Mouse (Mus musculus) cortical plate, adult 2 months (tissue): Measurements from ENCODE around the gene Clmp. TPM values are rescaled to one million over a fixed set of nuclear protein-coding genes. Genes with fewer than 3 reads are reported as not detected.
A peak's percentile ranks its signal among the peaks of the same experiment; 100 is the strongest.

Experiments used
- H3K27ac ChIP-seq: fragments of 200-500 bp; 2 replicates; pipeline ENCODE4 v1.5.1; 2012; ENCODE audit warnings: low read length, control low read depth, inconsistent platforms; ENCODE audit not compliant: insufficient read depth
- H3K4me1 ChIP-seq: fragments of 200-500 bp; 2 replicates; pipeline ENCODE4 v1.6.1; 2011; ENCODE audit warnings: low read length; ENCODE audit not compliant: control insufficient read depth, insufficient read depth
- H3K4me3 ChIP-seq: fragments of 200-500 bp; 2 replicates; pipeline ENCODE4 v1.5.1; 2011; ENCODE audit warnings: mild to moderate bottlenecking, low read length, control low read depth; ENCODE audit not compliant: insufficient read depth
- CTCF ChIP-seq: fragments of 200-500 bp; IDR thresholded peaks from 2 replicates; pipeline ENCODE4 v1.5.1; 2011; ENCODE audit warnings: mild to moderate bottlenecking, control low read depth, low read length; ENCODE audit not compliant: insufficient read depth; ENCODE audit errors: extremely low read depth
- POLR2A ChIP-seq: fragments of 200-500 bp; IDR thresholded peaks from 2 replicates; pipeline ENCODE4 v1.6.1; 2011; ENCODE audit warnings: mild to moderate bottlenecking, low read length, control low read depth; ENCODE audit not compliant: insufficient read depth; ENCODE audit errors: extremely low read depth
- polyA plus RNA-seq: library from polyadenylated mRNA; depleted of rRNA; stranded (reverse); fragments of >200 nt; gene quantifications from 2 replicates; pipeline ENCODE4 v1.2.3, GENCODE M21; 2012

Clmp gene
- polyA plus RNA-seq, 1 experiment = 9.5 TPM

DNA sequence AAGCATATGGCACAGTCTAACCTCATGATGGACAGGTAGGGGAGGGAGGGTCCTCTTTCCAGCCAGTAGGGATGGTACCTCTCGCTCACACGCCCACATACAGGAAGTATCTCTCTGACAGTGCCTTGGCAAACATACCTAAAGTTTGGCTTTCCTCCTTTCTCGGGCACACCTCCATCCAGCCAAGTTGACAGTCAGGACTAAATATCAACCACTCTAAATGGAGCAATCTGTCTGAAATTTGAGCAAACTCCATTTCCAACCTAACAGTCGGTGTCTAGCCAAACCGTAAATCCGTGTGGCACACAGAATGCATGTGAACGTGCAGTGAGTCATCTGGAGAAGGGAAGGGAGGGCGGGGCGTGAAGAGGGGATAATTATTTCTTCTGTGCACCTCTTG lies 61.0 kb downstream of the Clmp start:
- TF ChIP-seq POLR2A (no peak), CTCF (no peak)
- peaks cover 4% of the 10 kb centered on the region; the same call in 1 of the 2 replicates for H3K4me1 ChIP-seq
- no peak overlapping the region for H3K27ac ChIP-seq
- H3K4me3 ChIP-seq = no peak overlapping the region

GRCm38 (mm10) chr9:40747249-40747648 lies 61.5 kb downstream of the Clmp start:
- Histone ChIP-seq H3K27ac (no peak overlapping the region), H3K4me3 (no peak overlapping the region), H3K4me1 (peaks cover 4% of the 10 kb centered on the region; the same call in 1 of the 2 replicates)
- TF ChIP-seq POLR2A = no peak
- no peak for TF ChIP-seq CTCF

- TF ChIP-seq CTCF (0 out of 2 replicates have a peak, but pooled peaks have one; percentile 4), POLR2A (no peak)
- Histone ChIP-seq H3K4me1 (peaks cover 2% of the 10 kb centered on the region; the same call in 1 of the 2 replicates), H3K27ac (no peak overlapping the region), H3K4me3 (no peak overlapping the region)
Observed at GRCm38 (mm10) chr9:40749832-40750620, 64.3 kb downstream of the Clmp start.

DNA sequence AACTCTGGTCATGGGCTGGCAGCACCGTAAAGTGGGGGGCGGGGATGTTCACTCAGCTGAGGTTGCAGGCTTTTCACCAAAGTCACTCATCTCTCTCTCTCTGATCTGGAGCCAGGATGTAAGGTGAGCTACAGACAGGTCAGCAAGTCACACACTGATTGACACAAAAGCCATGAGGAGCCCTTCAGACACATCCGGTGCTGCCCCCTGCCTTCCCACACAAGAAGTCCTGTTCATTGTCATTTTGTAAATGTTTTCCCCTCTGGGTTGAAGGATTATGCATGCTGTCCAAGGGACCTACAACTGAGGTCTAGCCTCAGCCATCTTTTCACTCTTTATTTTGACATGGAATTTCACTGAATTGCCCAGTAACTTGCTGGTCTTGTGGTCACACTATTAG lies 66.0 kb downstream of the Clmp start:
- H3K4me1 ChIP-seq = peaks cover 4% of the 10 kb centered on the region; the same call in 1 of the 2 replicates
- TF ChIP-seq POLR2A (no peak), CTCF (no peak)
- no peak overlapping the region for H3K27ac ChIP-seq
- no peak overlapping the region for H3K4me3 ChIP-seq

GRCm38 (mm10) chr9:40756401-40756800 lies 70.6 kb downstream of the Clmp start:
- H3K4me1 ChIP-seq = peaks cover 6% of the 10 kb centered on the region; the same call in 1 of the 2 replicates
- no peak for TF ChIP-seq POLR2A
- TF ChIP-seq CTCF = peak; percentile 67
- no peak overlapping the region for H3K4me3 ChIP-seq
- H3K27ac ChIP-seq = no peak overlapping the region

DNA sequence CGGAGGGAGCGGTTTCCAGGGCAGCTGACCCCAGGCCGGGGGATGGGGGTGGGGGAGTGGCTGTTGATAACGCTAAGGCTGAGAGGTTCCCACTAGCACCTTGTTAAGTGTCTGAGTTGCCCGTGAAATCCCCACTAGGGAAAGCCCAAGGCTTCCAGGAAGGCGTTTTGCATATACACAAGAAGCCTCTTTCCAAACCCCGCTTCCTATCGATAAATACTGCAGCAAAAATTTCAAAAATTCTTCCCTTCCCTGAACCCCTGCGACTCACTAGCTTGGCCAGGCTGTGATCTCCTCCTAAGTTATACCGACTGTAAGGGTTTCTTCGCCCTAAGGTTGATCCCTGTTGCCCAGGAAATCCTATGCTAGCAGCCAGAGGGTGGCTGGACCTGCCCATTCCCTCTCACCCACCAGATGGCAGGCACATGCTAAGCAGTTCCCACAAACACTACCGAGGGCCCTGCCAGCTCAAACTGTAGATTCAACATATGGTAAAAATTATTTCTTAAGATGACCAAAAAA lies 71.4 kb downstream of the Clmp start:
- TF ChIP-seq POLR2A = no peak
- peak; percentile 20; the same call in 1 of the 2 replicates for TF ChIP-seq CTCF
- Histone ChIP-seq H3K4me1 (peaks cover 6% of the 10 kb centered on the region; the same call in 1 of the 2 replicates), H3K4me3 (no peak overlapping the region), H3K27ac (peak overlapping the region; percentile 36)

GRCm38 (mm10) chr9:40757685-40758270 lies 72.0 kb downstream of the Clmp start:
- Histone ChIP-seq H3K27ac (peak overlapping the region; percentile 1; the same call in 1 of the 2 replicates), H3K4me1 (peaks cover 6% of the 10 kb centered on the region; the same call in 1 of the 2 replicates), H3K4me3 (no peak overlapping the region)
- peak; percentile 45; the same call in 1 of the 2 replicates for TF ChIP-seq POLR2A
- TF ChIP-seq CTCF = peak; percentile 77

DNA sequence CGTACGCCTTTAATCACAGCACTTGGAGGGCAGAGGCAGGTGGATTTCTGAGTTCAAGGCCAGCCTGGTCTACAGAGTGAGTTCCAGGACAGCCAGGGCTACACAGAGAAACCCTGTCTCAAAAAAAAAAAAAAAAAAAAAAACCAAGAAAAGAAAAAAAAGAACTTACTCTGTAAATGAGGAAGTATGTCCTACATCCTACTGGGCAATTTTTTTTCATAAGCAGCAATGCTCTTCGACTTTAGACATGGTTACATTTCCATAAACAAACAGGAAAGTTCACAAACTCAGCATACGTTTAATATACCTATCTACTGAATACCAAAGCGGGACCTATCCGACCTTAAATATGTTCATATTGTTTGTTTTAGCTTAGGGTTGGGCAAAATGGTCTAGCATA lies 76.6 kb downstream of the Clmp start:
- H3K4me3 ChIP-seq = no peak overlapping the region
- H3K27ac ChIP-seq = no peak overlapping the region
- peaks cover 4% of the 10 kb centered on the region; the same call in 1 of the 2 replicates for H3K4me1 ChIP-seq
- TF ChIP-seq CTCF (no peak), POLR2A (no peak)

DNA sequence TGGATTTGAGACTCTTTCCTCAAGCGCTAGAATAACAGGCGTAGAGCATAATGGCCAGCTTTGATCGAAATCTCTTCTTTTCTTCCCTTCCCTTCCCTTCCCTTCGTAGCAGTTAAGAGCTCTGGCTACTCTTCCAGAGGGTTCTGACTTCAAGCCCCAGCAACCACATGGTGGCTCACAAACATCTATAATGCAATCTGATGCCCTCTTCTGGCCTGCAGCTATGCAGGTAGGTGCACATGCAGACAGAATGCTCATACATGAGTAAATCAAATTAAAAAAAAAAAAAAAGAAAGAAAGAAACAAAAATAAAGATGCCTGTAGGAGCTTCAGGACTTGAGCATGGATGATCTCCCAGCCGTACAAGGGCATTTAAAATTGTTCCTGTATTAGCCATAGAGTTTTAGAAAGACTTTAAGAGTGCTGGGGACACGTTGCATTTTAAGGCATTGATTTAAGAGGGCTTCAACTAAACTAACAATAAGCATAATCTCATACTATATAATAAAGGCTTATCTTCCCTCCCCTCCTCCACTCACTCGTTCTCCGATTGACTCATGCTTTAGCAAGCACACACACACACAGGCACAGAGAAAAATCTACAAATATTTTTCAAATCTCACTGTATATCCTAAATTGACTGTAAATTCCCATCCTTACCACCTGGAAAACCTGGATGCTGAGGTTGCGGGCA lies 79.3 kb downstream of the Clmp start:
- H3K27ac ChIP-seq = no peak overlapping the region
- H3K4me1 ChIP-seq = peaks cover 4% of the 10 kb centered on the region; the same call in 1 of the 2 replicates
- TF ChIP-seq POLR2A (no peak), CTCF (no peak)
- H3K4me3 ChIP-seq = no peak overlapping the region

- no peak for TF ChIP-seq CTCF
- no peak for TF ChIP-seq POLR2A
- Histone ChIP-seq H3K4me3 (no peak overlapping the region), H3K4me1 (peaks cover 4% of the 10 kb centered on the region; the same call in 1 of the 2 replicates), H3K27ac (no peak overlapping the region)
Observed at GRCm38 (mm10) chr9:40765581-40765940, 79.8 kb downstream of the Clmp start.
